Mouse (Mus musculus) bone marrow, adult 2 months (tissue): ENCODE results near the gene Sez6.

Experiments used
- CTCF ChIP-seq: fragments of 200-500 bp; IDR thresholded peaks from 2 replicates; pipeline ENCODE4 v1.5.1; 2011; ENCODE audit warnings: low read length, control low read depth; ENCODE audit not compliant: control insufficient read depth, insufficient read depth
- POLR2A ChIP-seq: fragments of 200-500 bp; IDR thresholded peaks from 2 replicates; pipeline ENCODE4 v1.6.1; 2011; ENCODE audit warnings: low read depth, mild to moderate bottlenecking, control low read depth, low read length, borderline replicate concordance; ENCODE audit not compliant: control insufficient read depth

DNA sequence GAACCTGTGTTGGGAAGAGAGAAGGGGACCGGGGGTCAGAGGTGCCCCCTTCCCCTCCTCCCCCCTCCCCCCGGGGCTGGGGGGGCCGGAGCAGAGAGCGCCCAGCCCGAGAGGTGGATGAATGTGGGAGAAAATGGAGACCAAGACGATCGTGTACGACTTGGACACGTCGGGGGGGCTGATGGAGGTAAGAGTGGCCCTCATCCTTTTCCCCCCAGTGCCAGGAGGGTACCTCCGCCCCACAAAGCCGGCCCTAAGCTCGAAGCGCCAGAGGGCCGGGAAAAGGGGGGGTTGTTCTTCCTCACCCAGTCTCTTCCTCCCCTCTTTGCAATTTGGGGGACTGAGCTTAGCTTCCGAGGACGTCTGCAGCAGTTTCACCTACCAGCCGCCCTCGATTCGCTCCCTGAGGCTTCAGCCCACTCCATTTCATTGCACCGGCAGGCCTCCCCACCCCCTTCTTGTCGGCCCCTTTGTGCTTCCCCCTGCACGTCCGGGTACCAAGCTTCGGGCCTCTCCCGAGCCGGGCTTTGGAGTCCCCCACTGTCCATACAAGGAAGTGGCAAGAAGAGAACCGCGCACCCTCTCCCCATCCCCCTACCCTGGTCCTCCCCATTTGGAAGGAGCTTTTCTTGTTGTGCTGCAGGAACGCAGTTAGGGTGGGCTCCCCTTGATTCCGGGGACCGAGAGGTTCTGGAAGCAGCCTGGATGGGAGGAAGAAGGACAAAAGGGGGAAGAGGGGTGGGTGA, 52.8 kb downstream of the Sez6 start:
- no peak for TF ChIP-seq CTCF
- TF ChIP-seq POLR2A: no peak
